Mouse (Mus musculus): ENCODE data around the gene Ccdc114. TPM values are rescaled to one million over a fixed set of nuclear protein-coding genes. Genes with fewer than 3 reads are reported as not detected.
A peak's percentile ranks its signal among the peaks of the same experiment; 100 is the strongest.
"Not testable (repeated sequence)": the region's sequence is repeated elsewhere in the genome, so short reads cannot be mapped to it uniquely, and the experiment has no call there.

Gene Ccdc114
- total and polyA plus RNA-seq, 3 experiments: 0.07 to 0.22 TPM; not detected in 1

- no peaks in the 10 kb centered on the region for H3K36me3 ChIP-seq (replicated peaks)
- H3K9me3 ChIP-seq (replicated peaks): peaks cover 3% of the 10 kb centered on the region; the same call in 1 of the 2 replicates
- TF ChIP-seq GATA2 (IDR thresholded peaks at IDR 0.05; ENCODE audit: borderline replicate concordance, low read depth, low read length) (no peak), CTCF (IDR thresholded peaks at IDR 0.05; ENCODE audit: low read depth, low read length) (peak; percentile 44)
- H3K27me3 ChIP-seq (ENCODE audit: insufficient read depth, low read length): peaks cover 8% of the 10 kb centered on the region; the same call in 1 of the 2 replicates
- DNase-seq (ENCODE audit: low spot score) (peak; percentile 60), ATAC-seq (ENCODE audit: extremely low read depth, insufficient number of reproducible peaks, low FRiP score, poor library complexity, severe bottlenecking) (no peak)
- no peaks in the 10 kb centered on the region for H3K4me1 ChIP-seq (ENCODE audit: insufficient read depth, low read depth, low read length)
- no peak overlapping the region for H3K4me3 ChIP-seq (ENCODE audit: low read depth, low read length)
These were observed 11.2 kb downstream of the Ccdc114 start for GRCm38 (mm10) chr7:45935114-45935513.

GRCm38 (mm10) chr7:45939836-45940235 lies 16.0 kb downstream of the Ccdc114 start:
- DNase-seq (ENCODE audit: low spot score) (no peak), ATAC-seq (ENCODE audit: extremely low read depth, insufficient number of reproducible peaks, low FRiP score, poor library complexity, severe bottlenecking) (no peak)
- H3K36me3 ChIP-seq (replicated peaks): no peaks in the 10 kb centered on the region
- no peaks in the 10 kb centered on the region for H3K4me1 ChIP-seq (ENCODE audit: insufficient read depth, low read depth, low read length)
- H3K9me3 ChIP-seq (replicated peaks): no peaks in the 10 kb centered on the region
- H3K27me3 ChIP-seq (ENCODE audit: insufficient read depth, low read length): peaks cover 8% of the 10 kb centered on the region; the same call in 1 of the 2 replicates
- TF ChIP-seq TAL1 (conservative IDR thresholded peaks at IDR 0.05; ENCODE audit: low read depth, low read length): no peak
- TF ChIP-seq CTCF (IDR thresholded peaks at IDR 0.05; ENCODE audit: low read depth, low read length): no peak
- no peak for TF ChIP-seq GATA2 (IDR thresholded peaks at IDR 0.05; ENCODE audit: borderline replicate concordance, low read depth, low read length)
- TF ChIP-seq GATA1 (IDR thresholded peaks at IDR 0.05; ENCODE audit: borderline replicate concordance, low read length): no peak
- TF ChIP-seq POLR2AphosphoS5 (IDR thresholded peaks at IDR 0.05; ENCODE audit: insufficient replicate concordance, low read depth, low read length): no peak
- H3K4me3 ChIP-seq (ENCODE audit: low read depth, low read length): no peak overlapping the region

- Histone ChIP-seq H3K4me3 (ENCODE audit: low read depth, low read length) (no peak overlapping the region), H3K27me3 (ENCODE audit: insufficient read depth, low read length) (peaks cover 5% of the 10 kb centered on the region; the same call in 1 of the 2 replicates), H3K9me3 (replicated peaks) (no peaks in the 10 kb centered on the region), H3K36me3 (replicated peaks) (no peaks in the 10 kb centered on the region), H3K4me1 (ENCODE audit: insufficient read depth, low read depth, low read length) (no peaks in the 10 kb centered on the region)
- TF ChIP-seq GATA1 (IDR thresholded peaks at IDR 0.05; ENCODE audit: borderline replicate concordance, low read length) (no peak), TAL1 (conservative IDR thresholded peaks at IDR 0.05; ENCODE audit: low read depth, low read length) (no peak)
- DNase-seq (ENCODE audit: low spot score) (no peak), ATAC-seq (ENCODE audit: extremely low read depth, insufficient number of reproducible peaks, low FRiP score, poor library complexity, severe bottlenecking) (no peak)
These were observed 18.1 kb downstream of the Ccdc114 start for GRCm38 (mm10) chr7:45941986-45942385.

GRCm38 (mm10) chr7:45943280-45943679 lies 19.4 kb downstream of the Ccdc114 start:
- H3K27me3 ChIP-seq (ENCODE audit: insufficient read depth, low read length): peaks cover 15% of the 10 kb centered on the region; the same call in 1 of the 2 replicates
- not testable (repeated sequence) for ATAC-seq (ENCODE audit: extremely low read depth, insufficient number of reproducible peaks, low FRiP score, poor library complexity, severe bottlenecking); DNase-seq (ENCODE audit: low spot score); H3K36me3 ChIP-seq (replicated peaks); H3K4me1 ChIP-seq (ENCODE audit: insufficient read depth, low read depth, low read length); H3K9me3 ChIP-seq (replicated peaks); H3K4me3 ChIP-seq (ENCODE audit: low read depth, low read length)

GRCm38 (mm10) chr7:45949061-45949460 lies 25.2 kb downstream of the Ccdc114 start:
- no peaks in the 10 kb centered on the region for H3K4me1 ChIP-seq (ENCODE audit: insufficient read depth, low read depth, low read length)

GRCm38 (mm10) chr7:45956611-45957010 lies 32.7 kb downstream of the Ccdc114 start:
- TF ChIP-seq POLR2AphosphoS5 (IDR thresholded peaks at IDR 0.05; ENCODE audit: insufficient replicate concordance, low read depth, low read length) (no peak), GATA1 (IDR thresholded peaks at IDR 0.05; ENCODE audit: borderline replicate concordance, low read length) (no peak), CTCF (IDR thresholded peaks at IDR 0.05; ENCODE audit: low read depth, low read length) (no peak), TAL1 (conservative IDR thresholded peaks at IDR 0.05; ENCODE audit: low read depth, low read length) (no peak), GATA2 (IDR thresholded peaks at IDR 0.05; ENCODE audit: borderline replicate concordance, low read depth, low read length) (no peak)
- H3K4me3 ChIP-seq (ENCODE audit: low read depth, low read length): no peak overlapping the region
- H3K27me3 ChIP-seq (ENCODE audit: insufficient read depth, low read length): peaks cover 8% of the 10 kb centered on the region; the same call in 1 of the 2 replicates
- ATAC-seq (ENCODE audit: extremely low read depth, insufficient number of reproducible peaks, low FRiP score, poor library complexity, severe bottlenecking) (no peak), DNase-seq (ENCODE audit: low spot score) (no peak)
- no peaks in the 10 kb centered on the region for H3K9me3 ChIP-seq (replicated peaks)
- H3K36me3 ChIP-seq (replicated peaks): no peaks in the 10 kb centered on the region
- H3K4me1 ChIP-seq (ENCODE audit: insufficient read depth, low read depth, low read length): no peaks in the 10 kb centered on the region

More at GRCm38 (mm10) chr7:45949061-45949460, 25.2 kb downstream of the Ccdc114 start:
- Histone ChIP-seq H3K4me3 (ENCODE audit: low read depth, low read length) (no peak overlapping the region), H3K9me3 (replicated peaks) (no peaks in the 10 kb centered on the region), H3K36me3 (replicated peaks) (no peaks in the 10 kb centered on the region), H3K27me3 (ENCODE audit: insufficient read depth, low read length) (peaks cover 26% of the 10 kb centered on the region; the same call in 1 of the 2 replicates)
- TF ChIP-seq GATA1 (IDR thresholded peaks at IDR 0.05; ENCODE audit: borderline replicate concordance, low read length) (no peak), CTCF (IDR thresholded peaks at IDR 0.05; ENCODE audit: low read depth, low read length) (no peak), TAL1 (conservative IDR thresholded peaks at IDR 0.05; ENCODE audit: low read depth, low read length) (no peak), POLR2AphosphoS5 (IDR thresholded peaks at IDR 0.05; ENCODE audit: insufficient replicate concordance, low read depth, low read length) (no peak), GATA2 (IDR thresholded peaks at IDR 0.05; ENCODE audit: borderline replicate concordance, low read depth, low read length) (no peak)
- DNase-seq (ENCODE audit: low spot score) (no peak), ATAC-seq (ENCODE audit: extremely low read depth, insufficient number of reproducible peaks, low FRiP score, poor library complexity, severe bottlenecking) (no peak)

Data from G1E (cell line).